Mouse (Mus musculus): Measurements from ENCODE around the gene Reg3a. TPM values are rescaled to one million over a fixed set of nuclear protein-coding genes. Genes with fewer than 3 reads are reported as not detected.

Gene Reg3a
- polyA plus RNA-seq, 1 experiment, result not detected

- 84% methylated on average over 3 of the region's 3 CpGs for whole genome bisulfite sequencing
- no peak overlapping the region for H3K27ac ChIP-seq (ENCODE audit: control insufficient read depth, insufficient read depth, low read depth, low read length, poor library complexity)
- H3K4me1 ChIP-seq (ENCODE audit: control insufficient read depth, insufficient read depth, low read length), result no peaks in the 10 kb centered on the region
- TF ChIP-seq POLR2A (IDR thresholded peaks at IDR 0.05; ENCODE audit: borderline replicate concordance, control insufficient read depth, low read depth, low read length) (no peak), CTCF (IDR thresholded peaks at IDR 0.05; ENCODE audit: control insufficient read depth, insufficient read depth, low read length) (no peak)
- H3K4me3 ChIP-seq (replicated peaks; ENCODE audit: control insufficient read depth, low read depth, low read length), result no peak overlapping the region
Observed at GRCm38 (mm10) chr6:78425497-78425896, 45.0 kb downstream of the Reg3a start.

Other genes with a start within 250 kb of the Reg3a start
- not detected in 2 replicates for gene Reg3b, start 10.1 kb upstream of the Reg3a start, polyA plus RNA-seq (2011; ENCODE audit: insufficient read depth, insufficient read length, low replicate concordance, missing spikeins)
- not detected in 2 replicates for gene Reg3d, start 1.8 kb upstream of the Reg3a start, polyA plus RNA-seq (2011; ENCODE audit: insufficient read depth, insufficient read length, low replicate concordance, missing spikeins)
- gene Reg2, start 14.9 kb downstream of the Reg3a start, polyA plus RNA-seq (2011; ENCODE audit: insufficient read depth, insufficient read length, low replicate concordance, missing spikeins), result not detected in 2 replicates
- not detected in 2 replicates for gene Reg1, start 42.0 kb downstream of the Reg3a start, polyA plus RNA-seq (2011; ENCODE audit: insufficient read depth, insufficient read length, low replicate concordance, missing spikeins)
- not detected in 2 replicates for gene Reg3g, start 88.2 kb downstream of the Reg3a start, polyA plus RNA-seq (2011; ENCODE audit: insufficient read depth, insufficient read length, low replicate concordance, missing spikeins)

Data from bone marrow, adult 2 months (tissue).